Mouse (Mus musculus) liver, adult 2 months (tissue): ENCODE measurements around the gene Fgf2. TPM values are rescaled to one million over a fixed set of nuclear protein-coding genes. Genes with fewer than 3 reads are reported as not detected.

Experiments
- DNase-seq: peaks from one replicate; pipeline ENCODE4 v3.0.0-alpha.2; 2011; ENCODE audit warnings: low read depth, low spot score; ENCODE audit errors: extremely low read depth
- H3K27ac ChIP-seq: fragments of 200-500 bp; replicated peaks from 2 replicates; pipeline ENCODE4 v1.5.1; 2012; ENCODE audit warnings: low read depth, mild to moderate bottlenecking, control low read depth, inconsistent platforms, low read length; ENCODE audit not compliant: insufficient read depth
- H3K27me3 ChIP-seq: fragments of 200-500 bp; 2 replicates; pipeline ENCODE4 v1.6.1; 2012; ENCODE audit warnings: mild to moderate bottlenecking, moderate library complexity, low read length, inconsistent platforms; ENCODE audit not compliant: control insufficient read depth, insufficient read depth
- H3K36me3 ChIP-seq: fragments of 200-500 bp; 2 replicates; pipeline ENCODE4 v1.6.1; 2012; ENCODE audit warnings: low read length, inconsistent platforms; ENCODE audit not compliant: control insufficient read depth, insufficient read depth
- H3K4me1 ChIP-seq: fragments of 200-500 bp; 2 replicates; pipeline ENCODE4 v1.6.1; 2011; ENCODE audit warnings: low read length; ENCODE audit not compliant: control insufficient read depth, insufficient read depth
- H3K4me3 ChIP-seq: fragments of 200-500 bp; 2 replicates; pipeline ENCODE4 v1.5.1; 2011; ENCODE audit warnings: low read depth, mild to moderate bottlenecking, control low read depth, low read length, moderate library complexity; ENCODE audit not compliant: insufficient read depth
- H3K79me2 ChIP-seq: fragments of 200-500 bp; 2 replicates; pipeline ENCODE4 v1.6.1; 2012; ENCODE audit warnings: inconsistent platforms, mild to moderate bottlenecking, low read length, moderate library complexity; ENCODE audit not compliant: control insufficient read depth, insufficient read depth
- H3K9ac ChIP-seq: fragments of 200-500 bp; 2 replicates; pipeline ENCODE4 v1.6.1; 2012; ENCODE audit warnings: low read depth, mild to moderate bottlenecking, control low read depth, inconsistent platforms, low read length
- CTCF ChIP-seq: fragments of 200-500 bp; IDR thresholded peaks from 2 replicates; pipeline ENCODE4 v1.5.1; 2011; ENCODE audit warnings: low read depth, low read length, control low read depth
- POLR2A ChIP-seq: fragments of 200-500 bp; IDR thresholded peaks from 2 replicates; pipeline ENCODE4 v1.6.1; 2011; ENCODE audit warnings: low read length, control low read depth; ENCODE audit not compliant: insufficient read depth; ENCODE audit errors: extremely low read depth
- WGBS: fragments of 180-500 bp; shearing (Covaris S2); methylation state at CpG from one replicate; pipeline ENCODE4 v1.1.7; 2018; 5-methylcytosine and 5-hydroxymethylcytosine counted together
- polyA plus RNA-seq: library from polyadenylated mRNA; depleted of rRNA; stranded (reverse); fragments of >200 nt; gene quantifications from 2 replicates; pipeline ENCODE4 v1.2.3, GENCODE M21; 2012
- total RNA-seq: library from RNA; depleted of rRNA; stranded (reverse); fragments of >200 nt; gene quantifications from 2 replicates; pipeline ENCODE4 v1.2.3, GENCODE M21; 2014

Fgf2 gene
- total and polyA plus RNA-seq, 2 experiments, result 0.11 to 0.46 TPM

DNA sequence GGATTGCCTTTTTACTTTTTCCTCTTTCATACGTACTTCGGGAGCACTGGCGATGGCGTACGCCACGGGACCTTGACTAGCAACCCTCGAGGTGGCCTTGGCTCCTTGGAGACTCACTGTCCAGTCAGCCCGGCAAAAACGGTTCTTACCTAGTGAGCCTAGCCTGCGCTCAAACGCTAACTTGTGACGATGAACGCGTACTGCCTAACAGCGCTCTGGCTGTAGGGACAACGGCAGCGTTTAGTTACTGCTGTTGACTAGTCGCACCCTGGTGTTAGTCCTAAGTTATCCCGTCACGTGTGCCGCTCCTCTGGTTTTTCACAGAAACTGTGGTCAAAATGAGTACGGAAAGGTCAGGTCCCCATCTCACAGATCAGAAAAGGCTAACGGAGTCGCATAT, 72.5 kb downstream of the Fgf2 start:
- DNase-seq, result peak; percentile 42
- H3K4me1 ChIP-seq, result peaks cover 2% of the 10 kb centered on the region; the same call in 1 of the 2 replicates
- TF ChIP-seq POLR2A (no peak), CTCF (no peak)

DNA sequence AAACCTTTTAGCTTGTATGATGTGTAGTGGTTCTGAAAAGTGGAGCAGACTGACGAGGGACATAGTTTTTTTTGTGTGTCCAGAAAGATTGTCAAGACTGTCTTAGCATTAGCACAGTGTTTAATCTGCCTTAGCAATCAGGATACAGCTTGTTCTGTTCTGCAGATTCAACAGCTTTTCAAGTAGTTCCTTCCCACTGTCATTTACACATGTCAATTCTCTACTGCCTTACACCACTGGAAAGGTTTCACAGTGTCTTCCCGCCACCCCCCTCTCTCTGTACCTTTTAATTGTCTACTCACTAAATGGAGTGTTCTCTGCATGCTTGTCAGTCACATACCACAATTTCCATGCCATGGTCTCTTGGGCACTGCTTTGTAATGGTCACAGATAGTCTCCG, 73.0 kb downstream of the Fgf2 start:
- WGBS, result 17% methylated on average over 3 of the region's 3 CpGs
- Histone ChIP-seq H3K9ac (peak overlapping the region; percentile 17; the same call in 1 of the 2 replicates), H3K4me3 (no peak overlapping the region), H3K4me1 (peaks cover 2% of the 10 kb centered on the region; the same call in 1 of the 2 replicates), H3K27ac (no peak overlapping the region), H3K36me3 (peaks cover 7% of the 10 kb centered on the region), H3K27me3 (no peaks in the 10 kb centered on the region), H3K79me2 (no peaks in the 10 kb centered on the region; the same call in 1 of the 2 replicates)
- DNase-seq, result no peak
- TF ChIP-seq CTCF (no peak), POLR2A (no peak)

More for the DNA sequence above, 72.5 kb downstream of the Fgf2 start:
- no peaks in the 10 kb centered on the region; the same call in 1 of the 2 replicates for H3K79me2 ChIP-seq
- no peaks in the 10 kb centered on the region for H3K27me3 ChIP-seq
- H3K4me3 ChIP-seq, result peak overlapping the region; percentile 82
- peaks cover 4% of the 10 kb centered on the region for H3K36me3 ChIP-seq
- WGBS, result under 1% methylated on average over 24 of the region's 24 CpGs
- peak overlapping the region; percentile 55 for H3K27ac ChIP-seq
- H3K9ac ChIP-seq, result peak overlapping the region; percentile 53

DNA sequence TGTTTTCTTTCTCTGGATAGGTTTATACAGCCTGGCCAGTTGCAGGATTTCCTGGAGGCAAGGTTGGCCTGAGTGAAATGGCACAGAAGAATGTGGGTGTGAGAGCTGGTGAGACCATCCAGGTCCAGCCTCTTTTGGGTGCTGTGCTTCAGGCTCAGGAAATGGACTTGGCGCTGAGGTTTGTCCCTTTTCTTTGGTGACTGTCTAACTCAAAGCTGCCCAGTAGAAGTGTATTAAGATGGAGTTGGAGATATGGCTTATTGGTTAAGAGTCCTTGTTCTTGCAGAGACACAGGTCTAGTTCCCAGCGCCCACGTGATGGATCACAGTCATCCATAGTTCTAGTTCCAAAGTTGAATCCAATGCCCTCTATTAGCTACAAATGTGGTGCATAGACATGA, 77.9 kb downstream of the Fgf2 start:
- Histone ChIP-seq H3K27ac (no peak overlapping the region), H3K36me3 (peaks cover 24% of the 10 kb centered on the region), H3K4me1 (no peaks in the 10 kb centered on the region), H3K9ac (no peak overlapping the region), H3K27me3 (no peaks in the 10 kb centered on the region), H3K79me2 (no peaks in the 10 kb centered on the region; the same call in 1 of the 2 replicates), H3K4me3 (no peak overlapping the region)
- TF ChIP-seq CTCF, result no peak
- TF ChIP-seq POLR2A, result no peak
- WGBS, result 97% methylated on average over 3 of the region's 3 CpGs
- DNase-seq, result no peak

DNA sequence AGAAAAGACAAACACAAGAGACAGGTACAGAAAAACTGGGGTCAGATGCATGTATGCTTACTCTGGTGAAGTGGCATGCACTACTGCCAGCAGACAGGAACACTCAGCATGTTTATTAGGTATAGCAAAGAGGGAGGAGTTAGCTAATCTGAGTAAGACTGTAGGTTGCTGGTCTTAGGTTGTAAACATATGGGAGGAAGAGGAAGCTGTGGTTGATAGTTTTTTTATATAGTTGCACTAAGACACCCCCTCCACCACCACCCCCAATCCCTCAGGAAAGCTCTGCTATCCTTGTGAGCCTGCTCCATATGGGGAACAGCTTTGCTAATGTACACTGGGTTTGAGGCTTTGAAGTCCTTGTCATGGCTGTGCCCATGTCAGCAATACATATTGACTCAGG, 82.2 kb downstream of the Fgf2 start:
- H3K36me3 ChIP-seq, result peaks cover 31% of the 10 kb centered on the region
- DNase-seq, result no peak
- no peak overlapping the region for H3K9ac ChIP-seq
- TF ChIP-seq POLR2A, result no peak
- TF ChIP-seq CTCF, result no peak
- H3K27ac ChIP-seq, result no peak overlapping the region
- H3K27me3 ChIP-seq, result no peaks in the 10 kb centered on the region
- H3K79me2 ChIP-seq, result no peaks in the 10 kb centered on the region
- no peaks in the 10 kb centered on the region for H3K4me1 ChIP-seq
- H3K4me3 ChIP-seq, result no peak overlapping the region

DNA sequence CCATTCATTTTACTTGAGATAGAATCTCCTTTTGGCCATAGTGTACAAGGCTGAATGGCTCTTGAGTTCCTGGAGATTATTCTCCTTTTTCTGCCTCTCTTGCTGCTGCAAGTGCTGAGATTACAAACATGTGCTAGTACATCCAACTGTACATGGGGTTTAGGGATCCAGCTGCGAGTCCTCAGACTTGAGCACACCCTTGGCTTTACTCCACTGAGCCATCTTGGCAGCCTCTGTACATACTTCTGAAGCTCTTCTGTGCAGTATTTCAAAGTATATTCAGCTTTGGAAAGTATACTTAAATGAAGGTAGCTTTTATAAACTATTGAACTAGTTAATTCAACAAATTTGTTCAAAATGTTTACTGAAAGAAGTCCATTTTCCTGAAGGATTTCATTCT, 91.6 kb downstream of the Fgf2 start:
- no peak overlapping the region for H3K9ac ChIP-seq
- H3K4me1 ChIP-seq, result no peaks in the 10 kb centered on the region
- TF ChIP-seq POLR2A (no peak), CTCF (no peak)
- H3K27me3 ChIP-seq, result no peaks in the 10 kb centered on the region
- no peak overlapping the region for H3K4me3 ChIP-seq
- no peak overlapping the region for H3K27ac ChIP-seq
- H3K79me2 ChIP-seq, result no peaks in the 10 kb centered on the region
- no peak for DNase-seq
- 83% methylated on average over 1 of the region's 1 CpGs for WGBS
- peaks cover 25% of the 10 kb centered on the region for H3K36me3 ChIP-seq

DNA sequence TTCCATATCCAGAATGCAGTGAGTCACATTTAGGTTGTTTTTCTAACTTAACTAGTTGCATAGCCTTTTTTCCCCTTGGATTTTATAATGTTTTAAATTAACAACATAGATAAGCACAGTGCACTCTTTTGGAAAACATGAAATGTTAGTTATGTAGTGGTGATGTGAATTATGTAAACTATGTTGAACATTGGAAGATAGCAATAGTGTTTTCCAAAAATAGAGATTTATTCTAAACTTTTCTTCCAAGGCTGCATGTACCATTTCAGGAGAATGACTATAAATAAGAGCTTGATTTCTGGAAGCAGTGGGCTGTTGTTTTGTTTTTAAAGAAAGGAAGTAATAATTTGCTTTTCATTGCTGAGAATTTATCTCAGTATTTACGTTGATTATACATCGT, 95.3 kb downstream of the Fgf2 start:
- Histone ChIP-seq H3K4me3 (no peak overlapping the region), H3K27ac (no peak overlapping the region), H3K27me3 (no peaks in the 10 kb centered on the region), H3K36me3 (peaks cover 14% of the 10 kb centered on the region), H3K79me2 (no peaks in the 10 kb centered on the region), H3K9ac (no peak overlapping the region), H3K4me1 (no peaks in the 10 kb centered on the region)
- TF ChIP-seq POLR2A (no peak), CTCF (no peak)
- WGBS, result 94% methylated on average over 2 of the region's 2 CpGs
- DNase-seq, result no peak
